In genomic region chr8:12500291-12500690, GRCm38 (mm10) we compare ENCODE assay signal across 11 mouse cellular contexts.
"Had no signal": no experiment of that assay in that cellular context is flagged by ENCODE, and none has a peak within 500 bp of the region (broad histone marks: within the 10 kb centered on the region; RNA-seq: fewer than 3 reads in every experiment).

No protein-coding gene starts in this region.

- H3K27ac ChIP-seq: limb, embryonic 12.5 days; limb, embryonic 15.5 days; liver, embryonic 14.5 days; macrophage had no signal

- H3K9me3 ChIP-seq: limb, embryonic 12.5 days; limb, embryonic 15.5 days had no signal

- H3K9ac ChIP-seq: limb, embryonic 12.5 days; limb, embryonic 15.5 days; liver, embryonic 14.5 days; liver, postnatal 0 days; lung, embryonic 14.5 days had no signal

- ATAC-seq: liver, postnatal 0 days; lung, postnatal 0 days had no signal

- DNase-seq: left cerebral cortex, postnatal 4 days; liver, postnatal 0 days; lung, embryonic 14.5 days; thymus, adult 18-20 months; thymus, postnatal 36 days had no signal

- H3K4me2 ChIP-seq: limb, embryonic 12.5 days; limb, embryonic 15.5 days; liver, embryonic 11.5 days; lung, embryonic 14.5 days had no signal

- H3K4me3 ChIP-seq: limb, embryonic 12.5 days; limb, embryonic 15.5 days had no signal

- H3K36me3 ChIP-seq: limb, embryonic 12.5 days; limb, embryonic 15.5 days had no signal
